Mouse (Mus musculus) heart, embryonic 13.5 days (tissue): ENCODE measurements at regions not wholly inside any gene's neighbourhood (a gene's known extent, or its start where the extent isn't known, plus 50 kb on each side); places are given as distances from the start of the nearest gene placed in this dataset.
"Not testable (repeated sequence)": the region's sequence is repeated elsewhere in the genome, so short reads cannot be mapped to it uniquely, and the experiment has no call there.

Experiments used
- ATAC-seq: fragments of 200-750 bp; cut with Nextera tagmentation; 2 replicates; pipeline ENCODE4 v1.8.0; 2017; ENCODE audit warnings: moderate TSS enrichment; ENCODE audit not compliant: insufficient number of reproducible peaks, low FRiP score, low TSS enrichment; ENCODE audit errors: extremely low read depth
- H3K27ac ChIP-seq: fragments of 300-500 bp; sonication (generic); replicated peaks from 2 replicates; pipeline ENCODE4 v1.5.1; 2015; ENCODE audit warnings: moderate library complexity, mild to moderate bottlenecking, inconsistent platforms
- H3K27me3 ChIP-seq: fragments of 300-500 bp; sonication (generic); replicated peaks from 2 replicates; pipeline ENCODE4 v1.6.1; 2015; ENCODE audit warnings: mild to moderate bottlenecking, inconsistent platforms
- H3K36me3 ChIP-seq: fragments of 300-500 bp; sonication (generic); 2 replicates; pipeline ENCODE4 v1.6.1; 2015; ENCODE audit warnings: mild to moderate bottlenecking, inconsistent platforms
- H3K4me1 ChIP-seq: fragments of 300-500 bp; sonication (generic); 2 replicates; pipeline ENCODE4 v1.6.1; 2015; ENCODE audit warnings: inconsistent platforms
- H3K4me2 ChIP-seq: fragments of 300-500 bp; sonication (generic); 2 replicates; pipeline ENCODE4 v1.6.1; 2015; ENCODE audit warnings: inconsistent platforms, mild to moderate bottlenecking, moderate library complexity
- H3K4me3 ChIP-seq: fragments of 300-500 bp; sonication (generic); 2 replicates; pipeline ENCODE4 v1.5.1; 2015; ENCODE audit warnings: moderate library complexity, mild to moderate bottlenecking, inconsistent platforms
- H3K9ac ChIP-seq: fragments of 300-500 bp; sonication (generic); 2 replicates; pipeline ENCODE4 v1.6.1; 2015; ENCODE audit warnings: inconsistent platforms, mild to moderate bottlenecking, moderate library complexity
- H3K9me3 ChIP-seq: fragments of 300-500 bp; sonication (generic); 2 replicates; pipeline ENCODE4 v1.6.1; 2016; ENCODE audit warnings: inconsistent platforms
- WGBS: fragments of 180-500 bp; shearing (Covaris S2); methylation state at CpG from one replicate; pipeline ENCODE4 v1.1.7; 2015; ENCODE audit warnings: mixed read lengths; 5-methylcytosine and 5-hydroxymethylcytosine counted together

- no peak overlapping the region for H3K4me3 ChIP-seq
- ATAC-seq: no peak
- H3K27me3 ChIP-seq: no peaks in the 10 kb centered on the region
- 35% methylated on average over 3 of the region's 3 CpGs for WGBS
- no peaks in the 10 kb centered on the region for H3K36me3 ChIP-seq
- H3K9me3 ChIP-seq: no peaks in the 10 kb centered on the region; the same call in 1 of the 2 replicates
- no peak overlapping the region for H3K9ac ChIP-seq
- H3K4me2 ChIP-seq: no peak overlapping the region
- no peak overlapping the region for H3K27ac ChIP-seq
- H3K4me1 ChIP-seq: no peaks in the 10 kb centered on the region
Observed at GRCm38 (mm10) chr16:29921385-29921784, 142.8 kb upstream of the Hes1 start.

- H3K9ac ChIP-seq, H3K27me3 ChIP-seq, H3K36me3 ChIP-seq, ATAC-seq, H3K4me1 ChIP-seq, H3K4me3 ChIP-seq, H3K4me2 ChIP-seq, H3K27ac ChIP-seq, H3K9me3 ChIP-seq: not testable (repeated sequence)
- WGBS: 83% methylated on average over 11 of the region's 11 CpGs
Observed at GRCm38 (mm10) chr16:29927276-29927675, 136.9 kb upstream of the Hes1 start.

GRCm38 (mm10) chr16:29928291-29928690 is 135.9 kb upstream of the Hes1 start:
- H3K27me3 ChIP-seq: no peaks in the 10 kb centered on the region
- H3K4me3 ChIP-seq: no peak overlapping the region
- H3K4me1 ChIP-seq: peaks cover 10% of the 10 kb centered on the region
- no peaks in the 10 kb centered on the region for H3K36me3 ChIP-seq
- H3K27ac ChIP-seq: no peak overlapping the region
- H3K4me2 ChIP-seq: no peak overlapping the region
- ATAC-seq: no peak
- 90% methylated on average over 4 of the region's 4 CpGs for WGBS
- H3K9ac ChIP-seq: no peak overlapping the region
- no peaks in the 10 kb centered on the region; the same call in 1 of the 2 replicates for H3K9me3 ChIP-seq

- Histone ChIP-seq H3K4me2 (no peak overlapping the region), H3K27ac (no peak overlapping the region), H3K36me3 (no peaks in the 10 kb centered on the region), H3K9ac (no peak overlapping the region), H3K27me3 (no peaks in the 10 kb centered on the region), H3K4me1 (peaks cover 24% of the 10 kb centered on the region), H3K9me3 (no peaks in the 10 kb centered on the region), H3K4me3 (no peak overlapping the region)
- ATAC-seq: no peak
- 55% methylated on average over 10 of the region's 10 CpGs for WGBS
Observed at GRCm38 (mm10) chr16:29931746-29932351, 132.3 kb upstream of the Hes1 start.

- WGBS: 29% methylated on average over 1 of the region's 1 CpGs
Observed at GRCm38 (mm10) chr16:29934649-29935048, 129.5 kb upstream of the Hes1 start.

GRCm38 (mm10) chr16:29938700-29939099 is 125.5 kb upstream of the Hes1 start:
- no peak for ATAC-seq
- no peaks in the 10 kb centered on the region for H3K27me3 ChIP-seq
- no peak overlapping the region for H3K4me3 ChIP-seq
- WGBS: 84% methylated on average over 9 of the region's 9 CpGs
- peaks cover 31% of the 10 kb centered on the region for H3K4me1 ChIP-seq
- H3K36me3 ChIP-seq: no peaks in the 10 kb centered on the region
- no peak overlapping the region for H3K9ac ChIP-seq
- no peak overlapping the region for H3K4me2 ChIP-seq
- no peaks in the 10 kb centered on the region for H3K9me3 ChIP-seq
- no peak overlapping the region for H3K27ac ChIP-seq

More at GRCm38 (mm10) chr16:29934649-29935048, 129.5 kb upstream of the Hes1 start:
- Histone ChIP-seq H3K4me1 (peaks cover 26% of the 10 kb centered on the region), H3K27me3 (no peaks in the 10 kb centered on the region), H3K36me3 (no peaks in the 10 kb centered on the region), H3K9ac (no peak overlapping the region), H3K27ac (no peak overlapping the region), H3K4me3 (no peak overlapping the region), H3K4me2 (no peak overlapping the region), H3K9me3 (no peaks in the 10 kb centered on the region)
- ATAC-seq: no peak

GRCm38 (mm10) chr16:29939331-29939850 is 124.8 kb upstream of the Hes1 start:
- no peaks in the 10 kb centered on the region for H3K36me3 ChIP-seq
- no peak overlapping the region for H3K4me3 ChIP-seq
- ATAC-seq: no peak
- no peaks in the 10 kb centered on the region for H3K27me3 ChIP-seq
- H3K27ac ChIP-seq: no peak overlapping the region
- H3K4me2 ChIP-seq: no peak overlapping the region
- 82% methylated on average over 8 of the region's 8 CpGs for WGBS
- no peak overlapping the region for H3K9ac ChIP-seq
- H3K9me3 ChIP-seq: no peaks in the 10 kb centered on the region
- peaks cover 33% of the 10 kb centered on the region for H3K4me1 ChIP-seq

- ATAC-seq: no peak
- WGBS: 44% methylated on average over 12 of the region's 12 CpGs
- no peaks in the 10 kb centered on the region for H3K36me3 ChIP-seq
- no peak overlapping the region for H3K4me3 ChIP-seq
- no peaks in the 10 kb centered on the region for H3K9me3 ChIP-seq
- H3K4me2 ChIP-seq: no peak overlapping the region
- no peaks in the 10 kb centered on the region for H3K27me3 ChIP-seq
- no peak overlapping the region for H3K27ac ChIP-seq
- H3K9ac ChIP-seq: no peak overlapping the region
- H3K4me1 ChIP-seq: peaks cover 33% of the 10 kb centered on the region
Observed at GRCm38 (mm10) chr16:29939869-29940707, 124.1 kb upstream of the Hes1 start.

- peaks cover 47% of the 10 kb centered on the region for H3K4me1 ChIP-seq
- H3K4me3 ChIP-seq: no peak overlapping the region
- no peaks in the 10 kb centered on the region for H3K36me3 ChIP-seq
- H3K4me2 ChIP-seq: no peak overlapping the region
- no peak overlapping the region for H3K9ac ChIP-seq
- WGBS: 56% methylated on average over 7 of the region's 7 CpGs
- no peaks in the 10 kb centered on the region for H3K27me3 ChIP-seq
- no peak overlapping the region for H3K27ac ChIP-seq
- ATAC-seq: no peak
- H3K9me3 ChIP-seq: no peaks in the 10 kb centered on the region
Observed at GRCm38 (mm10) chr16:29942111-29942510, 122.1 kb upstream of the Hes1 start.

- no peak for ATAC-seq
- Histone ChIP-seq H3K9me3 (no peaks in the 10 kb centered on the region), H3K27me3 (no peaks in the 10 kb centered on the region), H3K9ac (no peak overlapping the region), H3K4me2 (no peak overlapping the region), H3K27ac (peak overlapping the region; percentile 94; the same call in 1 of the 2 replicates), H3K4me1 (peaks cover 52% of the 10 kb centered on the region), H3K36me3 (no peaks in the 10 kb centered on the region), H3K4me3 (no peak overlapping the region)
- 74% methylated on average over 10 of the region's 10 CpGs for WGBS
Observed at GRCm38 (mm10) chr16:29943963-29944860, 120.0 kb upstream of the Hes1 start.

- peak overlapping the region; percentile 71 for H3K4me2 ChIP-seq
- no peak overlapping the region for H3K4me3 ChIP-seq
Observed at GRCm38 (mm10) chr16:29944966-29945365, 119.2 kb upstream of the Hes1 start.

More at GRCm38 (mm10) chr16:29944966-29945365, 119.2 kb upstream of the Hes1 start:
- ATAC-seq: no peak
- peak overlapping the region; percentile 94 for H3K27ac ChIP-seq
- no peak overlapping the region for H3K9ac ChIP-seq
- H3K4me1 ChIP-seq: peaks cover 49% of the 10 kb centered on the region
- WGBS: 65% methylated on average over 5 of the region's 5 CpGs
- no peaks in the 10 kb centered on the region for H3K9me3 ChIP-seq
- no peaks in the 10 kb centered on the region for H3K27me3 ChIP-seq
- no peaks in the 10 kb centered on the region for H3K36me3 ChIP-seq
